Mouse (Mus musculus) ES-Bruce4 (cell line): ENCODE results near the gene Ccdc33.

ENCODE experiments used
- CTCF ChIP-seq: IDR thresholded peaks from one replicate; pipeline ENCODE4 v1.8.1; 2011; ENCODE audit warnings: low read depth, low read length
- POLR2A ChIP-seq: IDR thresholded peaks from one replicate; pipeline ENCODE4 v1.8.1; 2011; ENCODE audit warnings: low read length; ENCODE audit not compliant: insufficient read depth

GRCm38 (mm10) chr9:58155366-58155765 lies 36.7 kb upstream of the Ccdc33 start:
- no peak for TF ChIP-seq CTCF
- no peak for TF ChIP-seq POLR2A
